Mouse (Mus musculus) heart, postnatal 36 days (tissue): ENCODE measurements around the gene Pex11b. TPM values are rescaled to one million over a fixed set of nuclear protein-coding genes. Genes with fewer than 3 reads are reported as not detected.

Experiments
- total RNA-seq, 2 experiments: library from RNA; stranded (reverse); gene quantifications; 2 replicates each; pipeline ENCODE4 v1.2.3; 2021

Gene Pex11b
- total RNA-seq, 2 experiments from 2014 or later: 33.5 to 36.8 TPM

Other genes starting within 250 kb of the Pex11b start
- gene BC107364, start 183.1 kb upstream of the Pex11b start, total RNA-seq: not detected
- gene Hfe2, start 110.2 kb upstream of the Pex11b start, total RNA-seq: 100 to 1,000 TPM; 261 to 293 TPM
- 1,000 to 10,000 TPM in 1 of 2 experiments, 100 to 1,000 TPM in 1; 646 to 1,158 TPM for gene Txnip, start 77.4 kb upstream of the Pex11b start, total RNA-seq
- 1 to 10 TPM in 1 of 2 experiments, under 1 TPM in 1; 0.89 to 2.8 TPM for gene Gm16253, start 58.4 kb upstream of the Pex11b start, total RNA-seq
- 10 to 100 TPM; 30.3 to 33.0 TPM for gene Polr3gl, start 41.2 kb upstream of the Pex11b start, total RNA-seq
- 1 to 10 TPM; 1.3 to 2.2 TPM for gene Ankrd34a, start 38.7 kb upstream of the Pex11b start, total RNA-seq
- gene Lix1l, start 34.2 kb upstream of the Pex11b start, total RNA-seq: 10 to 100 TPM; 27.6 to 32.1 TPM
- 10 to 100 TPM; 30.9 to 40.9 TPM for gene Rbm8a, start 5.4 kb upstream of the Pex11b start, total RNA-seq
- gene Gm42957, start 98 bp downstream of the Pex11b start, total RNA-seq: not detected
- gene Itga10, start 10.2 kb downstream of the Pex11b start, total RNA-seq: under 1 TPM; 0.61 to 0.62 TPM
- 1 to 10 TPM in 1 of 2 experiments, under 1 TPM in 1; 0.78 to 1.7 TPM for gene Ankrd35, start 34.8 kb downstream of the Pex11b start, total RNA-seq
- 10 to 100 TPM; 16.5 to 17.1 TPM for gene Pias3, start 61.0 kb downstream of the Pex11b start, total RNA-seq
- 1 to 10 TPM; 3.0 to 3.4 TPM for gene Nudt17, start 73.2 kb downstream of the Pex11b start, total RNA-seq
- gene Polr3c, start 92.3 kb downstream of the Pex11b start, total RNA-seq: 10 to 100 TPM; 24.4 to 26.4 TPM
- gene Rnf115, start 92.3 kb downstream of the Pex11b start, total RNA-seq: 10 to 100 TPM; 19.8 to 27.3 TPM
- not detected for gene Pdzk1, start 193.9 kb downstream of the Pex11b start, total RNA-seq
- not detected for gene Cd160, start 194.0 kb downstream of the Pex11b start, total RNA-seq